Mouse (Mus musculus): ENCODE measurements around the gene Itgb5.
A peak's percentile ranks its signal among the peaks of the same experiment; 100 is the strongest.

Gene Itgb5

DNA sequence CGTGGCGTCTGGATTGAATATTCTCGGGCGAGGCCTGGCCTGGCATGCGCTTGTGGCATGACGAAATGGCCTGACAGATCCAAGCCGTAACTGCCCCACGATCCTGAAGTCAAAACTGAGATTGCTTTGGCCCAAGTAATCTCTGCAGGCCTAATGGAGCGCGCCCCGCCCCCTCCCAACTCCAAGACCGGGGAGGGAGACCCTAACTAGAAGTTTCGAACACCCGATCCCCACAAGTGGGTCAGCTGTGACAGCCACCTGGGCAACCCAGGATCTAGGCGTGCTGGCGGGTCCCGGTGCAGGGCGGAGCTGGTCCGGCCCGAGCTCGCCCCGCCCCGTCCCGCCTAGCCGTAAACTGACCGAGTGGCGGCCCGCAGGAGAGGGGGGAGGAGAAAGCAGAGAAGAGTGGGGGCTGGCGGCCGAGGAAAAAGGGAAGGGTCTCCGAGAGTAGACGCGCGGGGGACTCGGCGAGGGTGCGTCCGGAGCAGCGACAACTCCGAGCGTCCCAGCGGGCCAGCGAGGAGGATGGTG lies at the start of gene Itgb5:
Gene Itgb5, plus strand, starts transcription at position 365 of the 531 bp plus-strand sequence.
- no peak for DNase-seq (ENCODE audit: low read depth)

GRCm38 (mm10) chr16:33781789-33782728 lies 47.4 kb upstream of the Itgb5 start:
- peak; percentile 89 for DNase-seq (ENCODE audit: low read depth)

DNA sequence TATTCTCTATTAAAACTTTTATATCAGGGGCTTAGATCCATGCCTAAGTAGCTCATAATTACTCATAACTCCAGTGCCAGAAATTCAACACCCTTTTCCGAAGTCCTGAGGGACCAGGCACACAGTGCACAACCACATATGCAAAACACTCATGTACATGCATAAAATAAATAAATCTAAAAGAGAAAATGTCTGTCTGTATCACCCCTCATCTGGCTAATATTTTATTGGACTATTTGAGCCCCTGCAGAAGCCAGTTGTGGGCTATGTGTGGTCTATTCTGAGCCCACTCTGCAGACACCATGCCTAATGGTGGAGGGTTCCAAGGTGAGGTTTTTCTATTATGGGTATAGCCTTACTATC lies 46.8 kb upstream of the Itgb5 start:
- no peak for DNase-seq (ENCODE audit: low read depth)

DNA sequence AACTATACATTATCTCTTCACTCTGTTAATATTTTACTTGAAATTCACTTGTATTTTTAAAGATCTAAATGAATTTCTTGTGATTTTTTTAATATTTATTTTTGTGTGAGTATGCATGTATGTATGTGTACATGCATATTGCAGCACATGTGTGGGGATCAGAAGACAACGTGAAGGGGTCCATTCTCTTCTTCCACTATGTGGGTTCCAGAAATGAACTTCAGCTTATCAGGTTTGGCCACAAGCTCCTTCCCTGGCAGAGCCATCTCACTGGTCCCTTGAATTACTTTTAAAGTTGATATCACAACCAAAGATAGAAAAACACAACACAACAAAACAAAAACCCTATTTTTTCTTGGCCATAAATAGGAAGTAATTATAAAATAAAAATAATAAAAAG lies 44.9 kb upstream of the Itgb5 start:
- peak; percentile 33 for DNase-seq (ENCODE audit: low read depth)

- peak; percentile 98 for DNase-seq (ENCODE audit: low read depth)
These were observed 44.3 kb upstream of the Itgb5 start for GRCm38 (mm10) chr16:33785092-33785704.

- peak; percentile 81 for DNase-seq (ENCODE audit: low read depth)
These were observed 42.6 kb upstream of the Itgb5 start for GRCm38 (mm10) chr16:33786657-33787390.

GRCm38 (mm10) chr16:33793846-33794791 lies 35.3 kb upstream of the Itgb5 start, which contains the start of gene Muc13:
Gene Muc13, plus strand, starts transcription at chr16:33794037.
- peak; percentile 82 for DNase-seq (ENCODE audit: low read depth)

DNA sequence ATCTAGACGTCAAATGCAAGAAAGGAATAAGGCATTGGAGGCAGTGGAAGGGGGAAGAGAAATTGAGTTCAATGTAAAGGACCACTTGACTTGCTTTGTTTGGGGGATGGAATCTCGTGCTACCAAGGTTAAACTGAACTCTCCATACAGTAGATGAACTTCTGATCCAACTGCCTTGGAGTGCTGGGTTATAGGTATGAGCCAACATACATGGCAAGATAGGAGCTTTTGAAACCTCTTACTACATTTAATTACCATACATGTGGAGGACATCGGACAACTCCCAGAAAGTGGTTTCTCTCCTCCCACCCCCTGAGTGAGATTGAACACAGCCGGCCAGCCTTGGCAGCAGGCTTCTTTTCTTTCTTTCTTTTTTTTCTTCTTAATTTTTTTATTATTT lies 34.4 kb upstream of the Itgb5 start:
- peak; percentile 73 for DNase-seq (ENCODE audit: low read depth)

DNA sequence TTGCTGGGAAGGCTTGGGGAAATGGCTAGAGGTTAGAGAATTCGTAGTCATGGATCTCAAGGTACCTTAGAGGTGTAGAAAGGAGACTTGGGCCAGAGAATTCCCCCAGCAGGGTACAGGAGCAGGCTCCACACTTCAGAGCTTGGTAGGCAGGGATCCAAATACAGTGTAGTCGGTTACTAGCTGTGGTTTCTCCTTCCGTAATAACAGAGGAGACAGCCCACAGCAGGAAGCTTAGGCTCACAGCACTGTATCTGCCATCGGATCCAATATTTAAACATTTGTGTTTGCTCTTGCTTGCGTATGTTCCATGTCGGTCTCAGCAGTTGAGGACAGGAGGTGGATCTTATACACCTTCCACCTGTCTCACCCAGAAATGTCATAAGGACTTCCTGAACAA lies 33.6 kb upstream of the Itgb5 start:
- DNase-seq (ENCODE audit: low read depth): peak; percentile 95

DNA sequence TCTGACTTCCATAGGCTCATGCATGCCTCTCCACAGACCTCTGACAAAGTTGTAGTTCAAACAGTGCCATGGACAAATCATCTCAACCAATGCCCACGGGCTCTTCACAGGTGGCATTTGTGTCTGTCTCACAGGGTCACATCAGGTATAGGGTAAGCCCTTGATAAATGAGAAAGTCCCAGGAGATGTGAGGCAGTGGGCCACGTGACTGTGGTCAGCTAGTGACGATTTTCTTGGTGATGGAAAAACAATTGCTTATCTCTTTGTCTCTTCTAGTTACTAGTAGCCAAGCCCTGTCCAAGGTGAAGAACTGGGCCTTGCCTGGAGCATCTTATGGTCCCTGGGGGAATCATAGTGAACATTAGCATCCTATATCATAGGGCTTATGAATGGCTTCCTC lies 32.7 kb upstream of the Itgb5 start:
- DNase-seq (ENCODE audit: low read depth): peak; percentile 55

DNA sequence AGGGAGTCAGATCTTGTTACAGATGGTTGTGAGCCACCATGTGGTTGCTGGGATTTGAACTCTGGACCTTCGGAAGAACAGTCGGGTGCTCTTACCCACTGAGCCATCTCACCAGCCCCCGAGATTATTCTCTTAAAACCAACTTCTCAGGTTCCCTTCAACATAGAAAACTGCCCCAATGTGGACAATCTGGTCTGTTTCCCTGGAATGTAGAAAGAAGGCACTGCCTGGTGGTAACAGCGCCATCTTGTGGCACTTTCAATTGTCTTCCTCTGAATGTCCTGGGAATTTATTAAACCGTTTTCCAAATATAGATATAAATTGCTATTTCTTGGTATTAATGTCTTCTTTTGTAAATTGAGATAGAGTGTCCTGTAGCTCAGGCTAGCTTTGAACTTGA lies 31.6 kb upstream of the Itgb5 start:
- peak; percentile 90 for DNase-seq (ENCODE audit: low read depth)

DNA sequence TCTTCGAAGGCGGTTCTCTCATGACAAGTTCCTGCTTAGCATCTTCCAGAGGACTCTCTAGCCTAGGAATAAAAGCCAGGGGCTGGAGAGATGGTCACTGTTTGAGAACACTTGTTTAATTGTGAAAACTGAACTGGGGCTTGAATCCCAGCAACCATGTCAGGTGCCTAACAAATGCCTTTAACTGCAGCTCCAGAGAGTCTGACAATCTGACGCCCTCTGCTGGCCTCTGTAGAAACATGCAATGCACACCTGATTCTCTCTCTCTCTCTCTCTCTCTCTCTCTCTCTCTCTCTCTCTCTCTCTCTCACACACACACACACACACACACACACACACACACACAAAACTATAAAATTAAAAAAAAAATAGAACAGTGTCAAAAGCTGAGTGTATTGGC lies 19.5 kb upstream of the Itgb5 start:
- DNase-seq (ENCODE audit: low read depth): peak; percentile 53

GRCm38 (mm10) chr16:33818413-33819165 lies 10.9 kb upstream of the Itgb5 start:
- DNase-seq (ENCODE audit: low read depth): no peak

DNA sequence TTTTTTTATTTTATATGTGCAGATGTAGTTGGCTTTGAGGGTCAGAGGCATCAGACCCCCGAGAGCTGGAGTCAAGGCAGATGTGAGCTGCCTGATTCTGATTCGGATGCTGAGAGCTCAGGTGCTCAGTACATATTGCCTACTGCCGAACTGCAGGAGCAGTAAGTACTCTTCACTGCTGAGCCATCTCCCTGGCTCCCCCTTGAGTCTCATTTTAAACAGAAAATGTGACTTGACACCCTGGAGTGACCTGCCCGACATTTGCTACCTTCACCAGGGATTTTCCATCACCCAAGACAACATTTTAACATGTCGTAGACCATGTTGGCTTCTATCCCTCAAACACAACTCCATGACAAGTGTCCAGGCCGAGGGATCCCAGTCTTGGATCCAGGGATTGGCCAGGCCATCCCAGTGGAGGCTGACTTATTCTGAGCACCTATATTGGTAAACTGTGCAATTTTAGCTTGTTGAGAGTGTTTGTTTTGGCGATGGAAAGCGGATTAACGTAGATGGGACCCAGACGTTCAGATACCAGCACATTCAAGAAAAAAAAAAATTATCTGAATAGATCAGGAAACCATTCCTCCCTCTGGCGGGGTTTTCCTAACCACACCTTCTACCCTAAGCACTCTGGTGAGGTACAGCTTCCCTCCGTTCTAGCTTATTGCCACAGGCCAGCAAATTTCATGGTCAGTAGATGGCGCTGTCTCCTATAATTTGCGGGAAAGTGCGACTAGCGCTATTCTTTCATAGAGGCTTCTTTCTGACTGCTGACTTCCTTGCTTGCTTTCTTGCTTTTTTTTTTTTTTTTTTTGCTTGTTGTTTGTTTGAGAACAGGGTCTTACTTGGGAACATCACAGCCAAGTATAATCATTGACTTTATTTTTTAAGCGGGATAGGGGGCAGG lies 8.9 kb upstream of the Itgb5 start:
- peak; percentile 87 for DNase-seq (ENCODE audit: low read depth)

GRCm38 (mm10) chr16:33824603-33825002 lies 4.9 kb upstream of the Itgb5 start:
- DNase-seq (ENCODE audit: low read depth): no peak

DNA sequence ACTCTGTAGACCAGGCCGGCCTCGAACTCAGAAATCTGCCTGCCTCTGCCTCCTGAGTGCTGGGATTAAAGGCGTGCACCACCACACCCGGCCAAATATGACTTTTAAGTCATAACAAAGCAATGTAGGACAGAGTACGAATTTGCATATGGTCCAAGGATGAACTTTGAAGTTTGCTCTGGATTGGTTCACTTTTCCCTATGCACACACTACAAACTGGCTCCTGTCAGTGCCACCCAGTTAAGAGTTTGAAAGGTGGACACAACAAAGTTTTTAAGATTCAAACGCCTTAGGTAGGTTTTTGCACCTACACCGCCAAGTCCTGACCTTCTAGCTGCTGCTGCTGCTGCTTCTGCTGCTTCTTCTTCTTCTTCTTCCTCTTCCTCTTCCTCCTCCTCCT lies 969 bp upstream of the Itgb5 start:
- DNase-seq (ENCODE audit: low read depth): no peak

DNA sequence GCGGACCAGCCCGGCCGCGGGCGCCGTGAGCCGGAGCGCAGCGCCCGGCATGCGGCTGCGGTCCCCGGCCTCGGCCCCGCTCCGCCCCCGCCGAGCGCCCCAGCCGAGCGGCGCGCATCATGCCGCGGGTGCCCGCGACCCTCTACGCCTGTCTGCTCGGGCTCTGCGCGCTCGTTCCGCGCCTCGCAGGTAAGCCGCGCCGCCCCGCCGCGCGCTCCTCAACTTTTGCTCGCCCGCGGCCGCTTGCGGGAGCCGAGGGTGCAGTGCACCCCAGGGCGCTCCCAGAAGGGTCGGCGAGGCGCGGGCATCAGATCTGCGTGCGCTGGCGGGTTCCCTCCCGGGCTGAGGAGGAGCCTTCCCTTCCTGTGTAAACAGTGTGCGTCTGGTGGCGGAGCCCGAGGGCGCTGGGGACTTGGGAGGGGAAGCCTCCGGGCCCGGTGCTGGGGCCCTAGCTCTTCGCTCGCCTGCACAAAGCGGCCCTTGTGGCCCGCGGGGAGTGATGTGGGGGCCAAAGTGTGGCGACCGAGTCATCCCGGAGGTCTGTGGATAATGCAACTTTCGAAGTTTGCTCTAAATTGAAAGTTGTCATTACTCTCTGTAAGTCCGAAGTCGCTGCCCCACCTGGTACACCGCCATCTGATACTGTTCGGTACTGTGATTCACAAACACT lies 512 bp downstream of the Itgb5 start:
- no peak for DNase-seq (ENCODE audit: low read depth)

- DNase-seq (ENCODE audit: low read depth): no peak
These were observed 1.1 kb downstream of the Itgb5 start for GRCm38 (mm10) chr16:33830512-33831105.
